Mouse (Mus musculus): ENCODE measurements around the gene St5.

GRCm38 (mm10) chr7:109524442-109524744, 179.0 kb downstream of the St5 start:
- no peak for TF ChIP-seq POLR2A (IDR thresholded peaks at IDR 0.05; ENCODE audit: low read depth, low read length)
- TF ChIP-seq CTCF (IDR thresholded peaks at IDR 0.05; ENCODE audit: extremely low read depth, insufficient read depth, insufficient read length, insufficient replicate concordance) = no peak

Measured in spleen, adult 2 months (tissue).